Mouse (Mus musculus) forebrain, embryonic 13.5 days (tissue): ENCODE measurements around the gene Cypt15. TPM values are rescaled to one million over a fixed set of nuclear protein-coding genes. Genes with fewer than 3 reads are reported as not detected.
"Not testable (repeated sequence)": the region's sequence is repeated elsewhere in the genome, so short reads cannot be mapped to it uniquely, and the experiment has no call there.

Source experiments
- ATAC-seq: fragments of 200-750 bp; cut with Nextera tagmentation; 2 replicates; pipeline ENCODE4 v1.8.0; 2017
- H3K27ac ChIP-seq: fragments of 300-500 bp; sonication (generic); 2 replicates; pipeline ENCODE4 v1.5.1; 2015; ENCODE audit warnings: inconsistent platforms, mild to moderate bottlenecking, moderate library complexity
- H3K27me3 ChIP-seq: fragments of 300-500 bp; sonication (generic); 2 replicates; pipeline ENCODE4 v1.6.1; 2015; ENCODE audit warnings: mild to moderate bottlenecking, inconsistent platforms
- H3K36me3 ChIP-seq: fragments of 300-500 bp; sonication (generic); 2 replicates; pipeline ENCODE4 v1.6.1; 2015; ENCODE audit warnings: mild to moderate bottlenecking, inconsistent platforms; ENCODE audit not compliant: poor library complexity, severe bottlenecking
- H3K4me1 ChIP-seq: fragments of 300-500 bp; sonication (generic); 2 replicates; pipeline ENCODE4 v1.6.1; 2015; ENCODE audit warnings: inconsistent platforms
- H3K4me2 ChIP-seq: fragments of 300-500 bp; sonication (generic); 2 replicates; pipeline ENCODE4 v1.6.1; 2015; ENCODE audit warnings: inconsistent platforms, mild to moderate bottlenecking, moderate library complexity
- H3K4me3 ChIP-seq: fragments of 300-500 bp; sonication (generic); 2 replicates; pipeline ENCODE4 v1.5.1; 2015; ENCODE audit warnings: mild to moderate bottlenecking, inconsistent platforms
- H3K9ac ChIP-seq: fragments of 300-500 bp; sonication (generic); 2 replicates; pipeline ENCODE4 v1.6.1; 2015; ENCODE audit warnings: mild to moderate bottlenecking, inconsistent platforms
- H3K9me3 ChIP-seq: fragments of 300-500 bp; sonication (generic); replicated peaks from 2 replicates; pipeline ENCODE4 v1.6.1; 2016; ENCODE audit warnings: inconsistent platforms
- WGBS: fragments of 180-500 bp; shearing (Covaris S2); methylation state at CpG from one replicate; pipeline ENCODE4 v1.1.7; 2015; 5-methylcytosine and 5-hydroxymethylcytosine counted together
- polyA plus RNA-seq: library from polyadenylated mRNA; unstranded; fragments of >200 nt; fragmentation: Nextera tagmentation; extraction: Ambion mirVana; gene quantifications from 2 replicates; pipeline ENCODE4 v1.2.1, GENCODE M21; 2015

Gene Cypt15
- polyA plus RNA-seq = not detected in 2 replicates

GRCm38 (mm10) chrX:39345967-39346366 lies at the start of gene Cypt15:
Gene Cypt15 (plus strand): TSS chrX:39346267.
- not testable (repeated sequence) for H3K9me3 ChIP-seq, H3K27ac ChIP-seq, H3K9ac ChIP-seq, ATAC-seq, H3K36me3 ChIP-seq, H3K4me2 ChIP-seq, H3K27me3 ChIP-seq, H3K4me1 ChIP-seq, H3K4me3 ChIP-seq
- 93% methylated on average over 1 of the region's 1 CpGs for WGBS

GRCm38 (mm10) chrX:39370932-39371331 lies 24.9 kb downstream of the Cypt15 start:
- Histone ChIP-seq H3K4me2 (no peak overlapping the region), H3K9me3 (no peaks in the 10 kb centered on the region), H3K27ac (no peak overlapping the region), H3K9ac (no peak overlapping the region), H3K36me3 (no peaks in the 10 kb centered on the region), H3K27me3 (no peaks in the 10 kb centered on the region), H3K4me1 (no peaks in the 10 kb centered on the region), H3K4me3 (no peak overlapping the region)
- no peak for ATAC-seq
- 85% methylated on average over 2 of the region's 2 CpGs for WGBS

- Histone ChIP-seq H3K4me3 (no peak overlapping the region), H3K4me2 (no peak overlapping the region), H3K27me3 (no peaks in the 10 kb centered on the region), H3K27ac (no peak overlapping the region), H3K36me3 (no peaks in the 10 kb centered on the region), H3K4me1 (no peaks in the 10 kb centered on the region), H3K9ac (no peak overlapping the region), H3K9me3 (no peaks in the 10 kb centered on the region)
- 65% methylated on average over 2 of the region's 2 CpGs for WGBS
- no peak for ATAC-seq
These were observed 32.8 kb downstream of the Cypt15 start for GRCm38 (mm10) chrX:39378830-39379229.

GRCm38 (mm10) chrX:39383806-39384205 lies 37.7 kb downstream of the Cypt15 start:
- Histone ChIP-seq H3K27me3 (no peaks in the 10 kb centered on the region), H3K9me3 (no peaks in the 10 kb centered on the region), H3K4me3 (no peak overlapping the region), H3K4me2 (no peak overlapping the region), H3K27ac (no peak overlapping the region), H3K4me1 (no peaks in the 10 kb centered on the region), H3K36me3 (no peaks in the 10 kb centered on the region), H3K9ac (no peak overlapping the region)
- WGBS = 73% methylated on average over 2 of the region's 2 CpGs
- no peak for ATAC-seq
